Mouse (Mus musculus): ENCODE measurements at regions not wholly inside any gene's neighbourhood (a gene's known extent, or its start where the extent isn't known, plus 50 kb on each side); places are given as distances from the start of the nearest gene placed in this dataset.

- Histone ChIP-seq H3K4me3 (ENCODE audit: low read depth, low read length) (no peak overlapping the region), H3K4me1 (replicated peaks; ENCODE audit: control insufficient read depth, insufficient read depth, low read length) (peaks cover 9% of the 10 kb centered on the region), H3K9ac (ENCODE audit: low read depth, low read length) (no peak overlapping the region), H3K27ac (ENCODE audit: low read depth, low read length) (no peak overlapping the region), H3K27me3 (replicated peaks; ENCODE audit: control insufficient read depth, insufficient read depth, low read length) (no peaks in the 10 kb centered on the region), H3K4me2 (replicated peaks; ENCODE audit: low read depth) (no peak overlapping the region), H3K36me3 (ENCODE audit: control insufficient read depth, insufficient read depth) (no peaks in the 10 kb centered on the region), H3K9me3 (ENCODE audit: control insufficient read depth) (no peaks in the 10 kb centered on the region; the same call in 1 of the 2 replicates)
- no peak for TF ChIP-seq CTCF (IDR thresholded peaks at IDR 0.05; ENCODE audit: low read depth)
- 85% methylated on average over 4 of the region's 4 CpGs for WGBS
- ATAC-seq, result no peak
Observed at GRCm38 (mm10) chr5:64534371-64534770, 268.8 kb upstream of the Klf3 start.

GRCm38 (mm10) chr5:64534947-64535346, 268.2 kb upstream of the Klf3 start:
- no peak overlapping the region for H3K4me3 ChIP-seq (ENCODE audit: low read depth, low read length)
- TF ChIP-seq CTCF (IDR thresholded peaks at IDR 0.05; ENCODE audit: low read depth), result no peak

GRCm38 (mm10) chr5:64535546-64535945, 267.6 kb upstream of the Klf3 start:
- no peak overlapping the region for H3K27ac ChIP-seq (ENCODE audit: low read depth, low read length)
- no peak for ATAC-seq
- no peak overlapping the region for H3K4me2 ChIP-seq (replicated peaks; ENCODE audit: low read depth)
- peaks cover 9% of the 10 kb centered on the region for H3K4me1 ChIP-seq (replicated peaks; ENCODE audit: control insufficient read depth, insufficient read depth, low read length)
- 94% methylated on average over 4 of the region's 4 CpGs for WGBS
- H3K9me3 ChIP-seq (ENCODE audit: control insufficient read depth), result no peaks in the 10 kb centered on the region; the same call in 1 of the 2 replicates
- no peak overlapping the region for H3K9ac ChIP-seq (ENCODE audit: low read depth, low read length)
- no peak overlapping the region for H3K4me3 ChIP-seq (ENCODE audit: low read depth, low read length)
- H3K27me3 ChIP-seq (replicated peaks; ENCODE audit: control insufficient read depth, insufficient read depth, low read length), result no peaks in the 10 kb centered on the region
- no peaks in the 10 kb centered on the region for H3K36me3 ChIP-seq (ENCODE audit: control insufficient read depth, insufficient read depth)
- TF ChIP-seq CTCF (IDR thresholded peaks at IDR 0.05; ENCODE audit: low read depth), result no peak

More at GRCm38 (mm10) chr5:64534947-64535346, 268.2 kb upstream of the Klf3 start:
- Histone ChIP-seq H3K9me3 (ENCODE audit: control insufficient read depth) (no peaks in the 10 kb centered on the region; the same call in 1 of the 2 replicates), H3K4me2 (replicated peaks; ENCODE audit: low read depth) (no peak overlapping the region), H3K9ac (ENCODE audit: low read depth, low read length) (no peak overlapping the region), H3K27me3 (replicated peaks; ENCODE audit: control insufficient read depth, insufficient read depth, low read length) (no peaks in the 10 kb centered on the region), H3K36me3 (ENCODE audit: control insufficient read depth, insufficient read depth) (no peaks in the 10 kb centered on the region), H3K27ac (ENCODE audit: low read depth, low read length) (no peak overlapping the region), H3K4me1 (replicated peaks; ENCODE audit: control insufficient read depth, insufficient read depth, low read length) (peaks cover 9% of the 10 kb centered on the region)
- ATAC-seq, result no peak
- 82% methylated on average over 6 of the region's 6 CpGs for WGBS

GRCm38 (mm10) chr5:64536393-64537112, 266.6 kb upstream of the Klf3 start:
- H3K27me3 ChIP-seq (replicated peaks; ENCODE audit: control insufficient read depth, insufficient read depth, low read length), result no peaks in the 10 kb centered on the region
- H3K4me3 ChIP-seq (ENCODE audit: low read depth, low read length), result no peak overlapping the region
- no peak overlapping the region; the same call in 1 of the 2 replicates for H3K27ac ChIP-seq (ENCODE audit: low read depth, low read length)
- H3K9me3 ChIP-seq (ENCODE audit: control insufficient read depth), result no peaks in the 10 kb centered on the region
- no peaks in the 10 kb centered on the region for H3K36me3 ChIP-seq (ENCODE audit: control insufficient read depth, insufficient read depth)
- H3K4me2 ChIP-seq (replicated peaks; ENCODE audit: low read depth), result no peak overlapping the region
- WGBS, result 50% methylated on average over 20 of the region's 20 CpGs
- no peak for TF ChIP-seq CTCF (IDR thresholded peaks at IDR 0.05; ENCODE audit: low read depth)
- peaks cover 9% of the 10 kb centered on the region for H3K4me1 ChIP-seq (replicated peaks; ENCODE audit: control insufficient read depth, insufficient read depth, low read length)
- H3K9ac ChIP-seq (ENCODE audit: low read depth, low read length), result no peak overlapping the region
- peak; percentile 43; the same call in 1 of the 2 replicates for ATAC-seq

GRCm38 (mm10) chr5:64537113-64537780, 265.9 kb upstream of the Klf3 start:
- WGBS, result 69% methylated on average over 10 of the region's 10 CpGs
- no peak for TF ChIP-seq CTCF (IDR thresholded peaks at IDR 0.05; ENCODE audit: low read depth)
- Histone ChIP-seq H3K9me3 (ENCODE audit: control insufficient read depth) (no peaks in the 10 kb centered on the region), H3K27me3 (replicated peaks; ENCODE audit: control insufficient read depth, insufficient read depth, low read length) (no peaks in the 10 kb centered on the region), H3K4me1 (replicated peaks; ENCODE audit: control insufficient read depth, insufficient read depth, low read length) (peaks cover 9% of the 10 kb centered on the region), H3K4me2 (replicated peaks; ENCODE audit: low read depth) (no peak overlapping the region), H3K4me3 (ENCODE audit: low read depth, low read length) (no peak overlapping the region), H3K36me3 (ENCODE audit: control insufficient read depth, insufficient read depth) (no peaks in the 10 kb centered on the region), H3K9ac (ENCODE audit: low read depth, low read length) (no peak overlapping the region), H3K27ac (ENCODE audit: low read depth, low read length) (no peak overlapping the region)
- no peak for ATAC-seq

GRCm38 (mm10) chr5:64541765-64542164, 261.4 kb upstream of the Klf3 start:
- 0 out of 2 replicates have a peak, but pooled peaks cover 4% of the 10 kb centered on the region for H3K9me3 ChIP-seq (ENCODE audit: control insufficient read depth)
- no peaks in the 10 kb centered on the region for H3K27me3 ChIP-seq (replicated peaks; ENCODE audit: control insufficient read depth, insufficient read depth, low read length)
- H3K4me2 ChIP-seq (replicated peaks; ENCODE audit: low read depth), result no peak overlapping the region
- H3K36me3 ChIP-seq (ENCODE audit: control insufficient read depth, insufficient read depth), result no peaks in the 10 kb centered on the region
- no peak overlapping the region for H3K27ac ChIP-seq (ENCODE audit: low read depth, low read length)
- no peak for ATAC-seq
- no peak overlapping the region for H3K9ac ChIP-seq (ENCODE audit: low read depth, low read length)
- no peak for TF ChIP-seq CTCF (IDR thresholded peaks at IDR 0.05; ENCODE audit: low read depth)
- peaks cover 9% of the 10 kb centered on the region for H3K4me1 ChIP-seq (replicated peaks; ENCODE audit: control insufficient read depth, insufficient read depth, low read length)
- H3K4me3 ChIP-seq (ENCODE audit: low read depth, low read length), result no peak overlapping the region

All from intestine, postnatal 0 days (tissue).